Mouse (Mus musculus) layer of hippocampus, postnatal 10 days (tissue): ENCODE measurements at regions not wholly inside any gene's neighbourhood (a gene's known extent, or its start where the extent isn't known, plus 50 kb on each side); places are given as distances from the start of the nearest gene placed in this dataset.

Experiments
- DNase-seq, 2 experiments: peaks; one replicate each; pipeline ENCODE4 v3.0.0; 2021; ENCODE audit warnings: low spot score in 2 of 2

DNA sequence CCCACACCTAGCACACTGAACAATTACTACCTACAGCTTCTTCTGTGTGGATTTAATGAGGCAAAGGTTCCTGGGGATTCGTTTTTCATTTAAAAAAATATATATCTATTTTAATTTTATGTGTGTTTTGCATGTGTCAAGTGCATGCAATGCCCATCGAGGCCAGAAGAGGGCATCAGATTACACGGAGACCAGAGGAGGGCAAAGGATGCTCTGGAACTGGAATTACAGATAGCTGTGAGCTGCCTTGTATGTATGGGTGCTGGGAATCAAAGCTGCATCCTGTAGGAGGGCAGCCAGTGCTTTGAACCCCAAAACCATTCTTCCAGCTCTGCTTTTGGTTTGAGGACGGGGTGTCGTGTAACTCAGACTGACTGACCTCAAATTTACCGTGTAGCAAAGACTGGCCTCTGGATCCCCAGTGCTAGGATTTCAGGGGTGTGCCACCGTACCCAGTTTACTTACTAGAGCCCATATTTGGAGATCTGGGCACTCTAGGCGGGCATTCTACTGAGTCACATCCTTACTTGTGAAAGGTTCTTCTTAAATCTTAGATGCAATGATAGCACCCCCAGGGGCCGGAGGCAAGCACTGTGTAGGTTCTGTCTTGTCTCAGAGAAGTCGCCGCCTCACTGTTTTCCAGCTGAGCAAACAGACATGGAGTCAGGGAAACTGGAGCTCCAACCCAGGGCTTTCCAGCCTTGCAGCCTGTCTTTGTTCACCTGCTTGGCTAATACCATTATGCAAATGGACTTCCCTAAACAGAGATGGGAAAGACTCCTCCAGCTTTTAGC is 225.6 kb upstream of the Nfe2l3 start:
- DNase-seq: peak; percentile 75 to 76

DNA sequence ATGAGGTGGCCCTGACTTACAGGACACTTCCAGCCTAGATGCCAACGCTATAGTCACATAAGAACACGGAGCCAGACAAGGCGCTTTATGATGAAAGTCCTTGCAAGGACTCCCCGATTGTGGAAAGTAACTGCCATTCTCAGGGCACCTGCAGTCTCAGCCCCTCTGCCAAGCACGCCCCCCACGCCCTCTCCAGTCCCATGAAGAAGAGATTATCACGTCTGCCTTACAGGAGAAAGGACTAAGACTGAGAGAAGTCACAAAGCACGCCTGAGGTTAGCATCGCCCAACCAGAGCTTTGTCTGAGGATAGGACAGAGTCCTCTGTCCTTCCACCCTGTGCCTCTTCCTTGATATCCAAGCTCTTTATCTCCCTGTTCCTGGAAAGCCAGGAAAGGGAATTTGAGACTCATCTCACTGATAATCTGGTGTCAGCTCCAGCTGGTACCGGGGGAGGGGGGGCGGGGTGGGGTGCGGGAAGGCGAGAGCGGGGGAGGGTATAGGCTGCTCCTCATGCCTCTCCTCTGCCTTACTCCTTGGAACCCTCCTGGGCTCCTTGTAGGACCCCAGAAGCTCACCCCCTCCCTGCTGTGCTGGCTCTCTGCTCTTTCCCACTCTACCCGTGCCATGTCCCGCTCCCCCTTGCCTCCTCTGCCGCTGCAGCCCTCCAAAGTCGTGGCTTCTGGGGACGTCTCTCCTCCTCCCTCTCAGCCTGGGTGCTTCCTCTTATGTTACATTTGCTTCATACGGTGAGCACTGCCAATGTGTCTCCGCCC is 224.7 kb upstream of the Nfe2l3 start:
- no peak for DNase-seq

DNA sequence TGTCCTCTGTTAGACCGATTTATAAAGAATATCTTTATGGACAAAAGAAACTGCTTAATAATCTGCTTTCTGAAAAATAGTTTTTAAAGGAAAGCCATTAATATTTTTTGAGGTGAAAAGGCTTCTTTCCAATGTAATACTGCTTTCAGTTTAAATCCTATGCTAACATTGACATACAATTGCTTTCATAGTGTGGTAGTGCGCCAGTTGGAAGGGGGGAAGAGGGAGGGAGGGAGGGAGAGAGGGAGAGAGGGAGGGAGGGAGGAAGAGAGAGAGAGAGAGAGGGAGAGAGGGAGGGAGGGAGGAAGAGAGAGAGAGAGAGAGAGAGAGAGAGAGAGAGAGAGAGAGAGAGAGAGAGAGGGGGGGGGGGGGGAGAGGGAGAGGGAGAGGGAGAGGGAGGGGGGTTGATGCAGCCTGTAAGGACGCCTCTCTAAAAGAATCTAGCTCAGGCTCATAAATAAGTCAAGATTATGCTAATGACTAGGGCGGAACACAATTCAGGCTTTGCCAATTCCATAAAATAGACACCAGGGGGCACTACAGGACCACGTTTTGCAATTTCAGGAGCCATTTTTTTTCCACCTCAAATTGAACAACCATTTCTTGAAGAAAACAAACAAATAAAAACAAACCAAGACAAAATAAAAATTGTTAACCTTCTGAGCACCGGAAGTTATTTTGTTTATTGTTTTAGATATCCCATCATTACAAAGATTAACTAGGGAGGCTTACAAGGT is 223.6 kb upstream of the Nfe2l3 start:
- peak; percentile 51 to 71 for DNase-seq

DNA sequence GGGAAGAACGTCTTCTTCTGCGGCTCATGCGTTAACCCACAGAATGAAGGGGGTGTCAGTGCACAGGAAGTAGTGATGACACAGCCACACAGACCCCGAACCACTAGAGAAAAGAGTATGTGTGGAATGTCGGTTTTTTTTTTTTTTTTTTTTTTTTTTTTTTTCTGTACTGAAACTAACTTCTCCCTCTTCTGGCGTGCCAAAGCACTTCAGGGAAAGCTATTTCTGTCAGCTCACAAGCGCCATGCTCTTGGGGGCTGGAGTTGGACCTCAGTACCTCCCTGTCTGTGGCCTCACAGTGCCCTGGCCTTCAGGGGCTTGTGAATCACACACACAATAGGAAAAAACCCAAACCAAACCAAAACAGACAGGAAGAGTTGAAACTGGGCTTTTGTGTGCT is 221.1 kb upstream of the Nfe2l3 start:
- no peak for DNase-seq

DNA sequence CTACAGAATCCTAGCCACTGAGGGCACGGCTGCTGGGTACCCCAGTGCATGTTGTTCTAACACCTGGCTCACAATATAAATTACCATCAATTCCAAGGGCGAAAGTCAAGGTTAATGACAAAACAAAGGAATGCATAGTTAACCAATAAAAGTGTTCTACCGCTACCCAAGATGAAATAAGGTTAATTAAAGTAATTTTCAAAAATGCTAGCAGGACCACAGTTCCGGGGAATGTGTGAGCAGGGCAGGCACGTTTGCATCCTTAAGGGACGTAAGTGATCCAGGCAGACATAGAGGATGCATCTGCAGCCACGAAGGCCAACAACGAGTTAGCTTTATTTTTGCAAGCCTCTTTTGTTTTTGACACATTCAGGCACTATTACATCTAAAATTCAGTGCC is 220.3 kb upstream of the Nfe2l3 start:
- DNase-seq: no peak

DNA sequence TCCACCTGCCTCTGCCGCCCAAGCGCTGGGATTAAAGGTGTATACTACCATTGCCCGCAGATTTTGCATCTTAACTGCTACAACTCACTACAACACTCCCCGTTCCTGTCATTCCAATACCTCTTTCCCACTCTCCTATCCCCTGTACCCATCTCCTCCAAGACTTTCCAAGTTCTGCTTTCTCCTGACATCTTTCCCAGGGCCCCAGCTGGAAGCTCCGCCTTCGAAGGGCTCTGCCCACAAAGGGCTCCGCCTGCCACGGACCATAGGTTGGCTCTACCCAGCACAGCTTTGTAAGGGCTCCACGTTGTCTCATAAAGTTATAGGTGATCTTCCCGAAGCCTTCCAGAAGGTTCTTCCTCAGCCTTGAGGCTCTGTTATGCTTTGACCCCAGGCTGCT is 217.1 kb upstream of the Nfe2l3 start:
- DNase-seq: no peak

DNA sequence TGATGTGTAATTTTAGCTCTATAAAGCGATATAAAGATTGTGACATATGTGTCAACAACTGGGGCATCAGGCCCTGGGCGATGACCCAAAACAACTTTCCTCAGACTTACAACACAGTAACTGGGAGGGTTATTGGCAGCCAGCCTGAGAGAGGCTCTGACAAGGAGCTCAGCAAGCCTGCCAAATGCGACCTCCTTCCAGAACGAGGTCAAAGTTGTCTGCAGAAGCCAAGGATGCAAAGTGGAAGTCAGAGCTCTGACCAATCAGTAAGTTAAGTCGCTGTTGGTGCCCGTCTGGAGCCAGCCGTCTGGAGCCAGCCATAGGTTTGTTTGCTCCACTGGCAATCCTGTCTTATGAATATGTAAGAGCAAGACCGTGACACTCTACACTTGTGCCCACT is 216.0 kb upstream of the Nfe2l3 start:
- DNase-seq: peak in 1 of 2 experiments; percentile 30

DNA sequence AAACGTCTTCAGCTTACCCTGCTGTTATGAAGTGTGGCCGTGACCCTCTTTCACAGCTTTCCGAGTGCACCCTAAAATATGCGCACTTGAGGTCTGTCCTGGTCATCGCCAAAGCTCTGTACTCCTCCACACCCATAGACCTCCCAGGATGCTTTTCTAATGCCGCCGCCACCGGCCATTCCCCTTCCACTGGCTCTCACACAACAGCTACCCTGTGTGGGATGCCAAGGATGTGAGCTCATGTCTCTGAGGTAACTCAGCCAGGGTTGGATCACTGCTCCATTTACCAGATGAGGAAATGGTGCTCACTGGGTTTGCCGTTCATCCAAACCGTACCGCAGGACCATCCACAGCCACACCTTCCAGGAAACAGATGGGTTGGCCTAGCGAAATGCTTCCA is 212.8 kb upstream of the Nfe2l3 start:
- DNase-seq: no peak

DNA sequence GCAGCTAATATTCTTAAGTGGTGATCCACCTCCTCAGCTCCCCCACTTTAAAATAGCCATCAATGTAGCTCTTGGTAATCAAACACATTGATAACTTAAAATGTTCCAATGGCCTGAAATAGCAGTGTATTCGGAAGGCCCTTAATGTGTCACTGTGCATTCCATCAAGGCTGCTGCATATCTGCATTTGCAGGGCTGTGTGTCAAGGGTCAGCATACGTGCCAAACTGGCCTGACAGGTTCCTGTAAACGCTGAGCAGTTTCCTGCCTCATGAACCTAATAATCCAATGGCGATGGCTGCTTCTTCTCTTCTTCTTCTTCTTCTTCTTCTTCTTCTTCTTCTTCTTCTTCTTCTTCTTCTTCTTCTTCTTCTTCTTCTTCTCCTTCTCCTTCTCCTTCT is 211.7 kb upstream of the Nfe2l3 start:
- DNase-seq: no peak

DNA sequence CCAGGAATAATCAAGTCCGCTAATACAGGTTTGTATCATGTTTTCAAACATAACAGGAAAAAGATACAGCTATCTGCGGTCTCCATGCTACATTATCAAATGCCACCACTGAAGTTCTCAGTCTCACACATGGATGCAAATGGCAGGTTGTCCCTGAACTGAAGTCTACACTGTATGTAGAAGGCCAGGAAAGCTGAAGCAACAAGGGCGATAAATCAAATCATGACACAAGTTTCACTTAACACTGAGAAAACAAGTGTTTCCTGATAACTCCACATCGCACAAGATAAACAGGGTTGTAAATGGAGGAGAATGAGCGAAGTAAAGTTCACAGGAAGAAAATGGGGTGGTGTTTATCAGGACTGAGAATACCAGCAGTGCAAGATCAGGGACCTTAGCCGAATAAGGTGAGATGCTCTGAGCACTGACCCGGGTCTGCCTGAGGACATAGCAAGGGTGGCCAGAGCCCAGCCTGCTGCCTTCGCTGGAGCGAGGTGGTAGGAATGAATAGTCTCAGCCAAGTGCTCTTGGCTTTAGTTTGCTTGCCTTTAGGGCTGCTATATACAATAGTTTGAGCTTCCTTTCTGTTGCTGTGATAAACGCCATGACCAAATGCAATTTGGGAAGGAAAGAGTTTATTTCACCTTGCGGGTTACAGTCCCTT is 196.3 kb upstream of the Nfe2l3 start:
- no peak for DNase-seq

DNA sequence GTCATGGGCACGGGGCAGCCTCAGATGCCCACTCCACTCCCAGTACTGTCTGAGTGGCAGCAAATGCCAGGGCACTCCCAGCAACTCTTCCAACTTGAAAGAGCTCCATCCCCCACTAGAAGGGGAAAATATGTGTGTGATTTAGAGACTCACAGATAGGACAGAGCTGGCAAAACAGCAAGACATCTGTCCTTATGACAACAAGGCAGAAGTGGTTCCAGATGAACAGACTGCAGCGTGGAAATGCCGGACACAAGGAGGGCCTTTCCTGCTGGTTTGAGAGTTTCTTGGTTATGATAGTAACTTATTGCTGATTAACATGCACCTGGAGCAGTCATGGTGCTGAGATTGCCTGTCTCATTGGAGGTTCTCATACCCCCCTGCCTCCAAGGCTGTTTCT is 192.4 kb upstream of the Nfe2l3 start:
- DNase-seq: no peak

DNA sequence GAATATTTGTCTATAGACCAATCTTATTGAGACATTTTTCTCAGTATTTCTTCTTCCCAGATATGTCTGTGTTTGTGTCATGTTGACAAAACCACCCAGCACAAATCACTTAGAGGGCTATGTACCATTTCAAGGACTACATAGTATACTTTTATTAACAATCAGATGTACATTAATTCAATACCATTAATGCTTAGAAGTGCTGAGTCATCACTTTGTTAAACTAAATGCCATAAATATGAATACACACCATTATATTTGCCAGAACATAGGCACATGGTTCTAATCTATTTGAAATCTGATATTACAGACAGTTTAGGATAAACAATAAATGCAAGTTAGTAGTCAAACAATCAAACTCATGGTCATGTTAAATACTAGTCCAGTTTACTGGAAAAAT is 182.2 kb upstream of the Nfe2l3 start:
- no peak for DNase-seq

DNA sequence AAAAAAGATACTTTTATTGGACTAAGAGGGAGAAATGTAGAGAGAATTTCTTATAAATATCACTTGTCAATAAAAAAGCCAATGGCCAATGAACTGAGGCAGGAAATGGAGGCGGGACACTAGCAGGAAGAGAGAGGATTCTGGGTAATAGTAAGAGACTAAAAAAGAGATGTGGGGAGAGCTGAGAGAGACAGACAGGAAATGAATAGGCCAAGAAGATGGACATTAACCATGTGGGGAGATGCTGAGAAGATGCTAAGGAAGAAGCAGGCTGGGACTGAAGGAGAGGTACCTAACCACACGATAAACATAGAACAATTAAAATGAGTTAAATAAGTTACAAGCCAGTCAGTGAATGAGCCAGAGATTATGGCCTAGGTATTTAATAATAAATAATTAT is 181.0 kb upstream of the Nfe2l3 start:
- DNase-seq: no peak

DNA sequence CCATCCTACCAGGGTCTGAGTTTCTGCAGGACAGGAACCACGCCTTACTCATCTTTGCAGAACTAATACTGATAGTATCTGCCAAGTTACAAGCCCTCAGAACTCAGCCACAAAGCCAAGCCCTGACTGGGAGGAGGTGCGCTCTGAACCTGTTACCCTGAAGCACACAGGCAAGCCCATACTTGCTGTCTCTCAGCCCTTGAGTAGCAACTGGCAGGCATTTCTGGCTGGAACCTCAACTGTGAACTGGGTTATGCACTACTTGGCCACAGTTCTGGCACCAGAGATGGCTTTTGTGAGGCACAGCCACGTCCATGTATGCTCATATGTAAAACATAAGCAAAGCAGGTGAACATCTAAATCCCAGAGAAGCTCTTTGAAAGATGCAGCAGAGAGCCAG is 179.7 kb upstream of the Nfe2l3 start:
- no peak for DNase-seq

DNA sequence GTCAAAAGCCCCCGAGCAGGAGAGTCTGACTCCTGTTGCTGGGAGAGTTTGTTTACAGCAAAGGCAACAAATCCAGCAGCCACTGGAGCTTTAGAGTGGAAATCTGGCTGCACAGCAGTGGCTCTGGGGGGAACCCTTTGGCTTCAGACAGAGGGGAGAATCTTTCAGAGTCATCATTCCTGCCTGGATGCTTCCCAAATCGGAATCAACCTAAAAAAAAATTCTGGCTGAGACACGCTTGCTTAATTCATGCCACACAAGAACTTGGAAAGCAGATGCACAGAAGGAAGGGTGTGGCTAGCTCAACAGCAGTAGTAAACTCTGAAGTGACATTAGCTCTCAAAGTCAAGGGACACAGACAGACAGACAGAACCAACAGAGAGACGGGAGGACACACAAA is 175.8 kb upstream of the Nfe2l3 start:
- DNase-seq: no peak

DNA sequence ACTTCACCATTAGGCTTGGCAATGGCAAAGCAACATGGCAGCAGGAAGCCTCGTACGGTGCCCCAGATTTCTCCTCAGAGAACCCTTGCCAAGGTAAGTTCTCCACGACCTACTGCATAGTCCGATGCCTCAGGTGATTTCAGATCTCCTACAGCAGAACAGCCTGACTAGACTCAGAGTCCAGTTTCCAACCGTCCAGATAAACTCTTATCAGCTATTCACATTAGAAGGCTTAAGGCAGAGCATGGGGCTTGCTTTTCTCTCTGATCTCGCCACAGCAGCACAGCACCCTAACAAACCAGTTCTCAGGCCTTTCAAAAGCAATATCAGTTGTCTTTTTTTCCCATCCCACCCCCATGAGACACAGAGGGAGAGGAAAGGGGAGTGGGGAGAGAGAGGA is 174.9 kb upstream of the Nfe2l3 start:
- DNase-seq: no peak

DNA sequence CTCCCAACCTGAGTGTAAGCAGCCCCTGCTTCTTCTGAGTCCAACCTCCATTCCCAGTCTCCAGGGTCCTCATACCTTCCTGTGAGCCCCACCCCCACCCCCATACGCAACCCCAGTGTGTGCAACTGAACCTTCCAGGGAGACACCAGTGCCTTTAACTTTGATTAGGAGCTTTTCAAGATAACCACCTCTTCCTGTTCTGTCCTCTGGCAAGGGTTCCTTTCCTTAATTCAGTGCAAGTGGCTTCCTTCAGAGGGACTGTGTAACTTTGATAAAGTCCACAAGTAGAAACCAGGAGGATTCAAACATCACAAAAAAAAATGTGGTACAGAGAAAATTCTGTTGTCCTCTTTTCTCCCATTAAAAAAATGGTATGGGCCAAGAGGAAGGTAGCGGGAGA is 174.2 kb upstream of the Nfe2l3 start:
- DNase-seq: no peak

DNA sequence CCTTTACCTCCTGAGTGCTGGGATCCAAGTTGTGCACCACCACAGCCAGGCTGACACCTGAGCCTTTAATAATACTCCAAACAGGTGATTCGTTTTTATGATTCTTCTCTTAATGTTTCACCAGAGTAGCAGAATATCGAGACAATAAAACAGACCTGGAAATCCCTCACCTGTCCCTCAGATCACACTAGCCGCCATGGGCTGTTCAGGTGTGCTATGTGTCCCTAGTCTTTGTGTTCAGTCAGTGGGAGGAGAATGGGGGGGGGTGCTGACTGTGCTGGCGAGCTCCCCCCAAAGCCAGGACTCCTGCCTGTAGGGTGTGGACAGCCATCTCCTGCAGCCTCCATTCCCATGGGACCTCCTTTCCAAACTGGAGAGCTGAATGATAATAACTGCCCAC is 168.9 kb upstream of the Nfe2l3 start:
- DNase-seq: no peak

DNA sequence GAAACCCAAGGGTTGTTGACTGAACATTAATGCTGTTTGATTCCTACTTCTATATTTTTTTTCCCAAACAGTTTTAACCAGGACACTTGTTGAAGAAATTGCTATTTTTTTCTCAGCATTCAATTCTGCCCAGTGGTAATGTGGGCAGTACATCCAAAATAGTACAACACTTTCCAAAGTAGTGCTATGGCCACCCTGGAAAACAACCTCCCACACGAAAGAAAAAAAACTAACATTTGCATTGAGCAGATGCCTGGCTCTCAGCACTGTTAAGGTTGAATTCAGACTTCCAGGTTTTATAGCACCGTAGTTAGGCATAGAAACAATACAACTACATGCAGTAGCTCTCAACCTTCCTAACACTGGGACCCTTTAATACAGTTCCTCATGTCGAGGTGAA is 167.1 kb upstream of the Nfe2l3 start:
- no peak for DNase-seq

DNA sequence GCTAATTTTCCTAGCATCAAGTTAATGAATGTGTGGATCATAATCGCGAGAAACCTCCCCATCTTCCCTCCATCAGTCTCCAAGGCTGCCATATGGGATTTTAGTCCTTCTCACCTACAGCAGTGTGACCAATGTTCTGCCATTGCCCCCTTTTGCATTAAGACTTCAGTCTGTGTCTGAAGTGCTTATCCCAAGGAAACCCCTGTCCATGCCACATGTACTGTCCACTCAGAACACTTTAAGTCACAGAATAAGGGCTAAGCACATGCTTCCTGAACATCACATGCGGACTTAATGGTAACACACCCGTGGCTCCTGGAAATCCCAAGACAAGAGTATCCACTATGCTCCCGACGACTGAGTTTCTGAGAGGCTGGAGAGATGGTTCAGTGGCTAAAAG is 165.7 kb upstream of the Nfe2l3 start:
- no peak for DNase-seq

DNA sequence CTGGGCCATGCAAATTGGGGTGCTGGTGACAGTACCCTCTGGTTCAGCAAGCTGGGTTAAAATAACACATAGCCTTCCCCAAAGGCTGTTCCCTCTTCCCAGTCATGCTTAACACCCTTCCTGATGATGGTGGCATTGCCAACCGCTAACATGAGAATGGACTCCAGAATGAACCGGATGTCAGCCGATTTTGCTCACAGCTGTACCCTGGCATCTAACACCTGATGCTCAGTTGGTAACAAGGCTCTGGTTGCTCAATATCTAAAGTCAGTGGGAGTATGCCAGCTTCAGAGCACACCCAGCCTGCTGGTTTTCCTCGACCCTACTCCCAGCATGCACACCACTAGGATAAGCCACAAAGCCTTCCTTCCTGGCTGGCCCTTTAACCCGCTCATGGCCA is 164.6 kb upstream of the Nfe2l3 start:
- no peak for DNase-seq

DNA sequence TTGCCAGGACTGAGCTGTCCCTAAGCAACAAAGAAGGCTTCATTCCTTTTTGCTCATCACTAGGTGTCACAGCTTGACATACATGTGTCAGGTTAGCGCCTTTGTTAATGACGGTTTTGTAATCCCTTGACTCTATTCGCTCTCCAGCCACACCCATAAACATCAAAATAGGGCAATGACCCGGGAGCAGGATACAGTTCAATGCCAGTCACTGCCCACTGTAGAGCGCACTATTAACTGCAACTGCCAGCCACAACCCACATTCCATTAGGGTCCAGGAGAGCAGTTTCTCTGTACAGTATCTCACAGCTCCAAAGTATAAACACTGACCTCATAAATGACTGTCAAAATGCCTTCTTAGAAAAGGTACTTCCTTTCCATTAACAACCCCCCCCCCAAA is 163.5 kb upstream of the Nfe2l3 start:
- DNase-seq: no peak
